Comparison of ENCODE assay signal across 9 mouse cellular contexts in the genomic region with DNA sequence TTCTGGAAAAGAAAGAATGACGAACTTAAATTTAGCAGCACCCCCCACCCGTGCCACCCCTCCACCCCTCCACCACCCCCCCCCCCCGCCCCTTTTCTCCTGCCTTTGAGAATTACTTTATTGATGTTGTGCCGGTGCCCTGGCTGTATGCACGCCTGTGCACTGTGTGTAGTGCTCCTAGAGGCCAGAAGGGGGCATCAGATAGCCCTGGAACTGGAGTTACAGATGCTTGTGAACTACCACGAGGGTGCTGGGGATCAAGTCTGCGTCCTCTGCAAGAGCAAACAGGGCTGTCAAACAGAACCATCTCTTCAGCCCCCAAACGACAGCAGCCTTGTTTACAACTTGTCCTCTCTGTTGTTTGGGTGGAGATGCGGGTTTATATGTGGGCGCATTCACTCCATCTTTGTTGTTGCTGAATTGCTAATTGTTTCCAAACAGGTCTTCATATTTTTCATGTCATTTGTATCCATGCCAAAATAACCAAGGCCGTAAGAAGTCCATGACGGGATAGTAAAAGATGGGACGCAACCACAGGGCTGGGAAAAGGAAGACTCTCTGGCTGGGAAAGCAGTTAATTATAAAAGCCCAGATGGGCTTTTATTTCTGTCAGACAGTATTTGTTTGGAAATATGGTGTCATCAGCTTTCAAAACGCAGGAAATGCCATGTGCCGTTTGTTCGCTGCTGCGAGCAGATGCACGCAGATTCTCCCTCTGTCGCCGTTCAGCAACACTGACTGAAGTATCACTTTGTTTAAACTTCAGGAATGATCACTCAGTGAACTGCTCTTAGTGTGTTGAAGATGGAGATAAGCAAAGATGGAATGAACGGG.
DNase-seq lines count a peak whose midpoint lies in the region; ATAC-seq and TF ChIP-seq lines count a peak whose summit lies in the region.
"Had no signal": no experiment of that assay in that cellular context is flagged by ENCODE, and none has a peak within 500 bp of the region (broad histone marks: within the 10 kb centered on the region; RNA-seq: fewer than 3 reads in every experiment).

No protein-coding gene starts in this region.

- H3K27me3 ChIP-seq in forebrain, embryonic 15.5 days = no peaks in the 10 kb centered on the region
- no peaks in the 10 kb centered on the region for H3K27me3 ChIP-seq in forebrain, embryonic 12.5 days
- no peaks in the 10 kb centered on the region for H3K27me3 ChIP-seq in liver, adult 2 months (ENCODE audit: control insufficient read depth, insufficient read depth, low read length)
- no peaks in the 10 kb centered on the region for H3K27me3 ChIP-seq in liver, embryonic 11.5 days (replicated peaks; ENCODE audit: control insufficient read depth, insufficient read depth, low read length)
- H3K27me3 ChIP-seq in embryonic facial prominence, embryonic 15.5 days = no peaks in the 10 kb centered on the region
- H3K27me3 ChIP-seq in midbrain, embryonic 13.5 days = no peaks in the 10 kb centered on the region
- H3K27me3 ChIP-seq: liver, embryonic 15.5 days had no signal

- no peaks in the 10 kb centered on the region for H3K9me3 ChIP-seq in forebrain, embryonic 15.5 days
- no peaks in the 10 kb centered on the region for H3K9me3 ChIP-seq in forebrain, embryonic 12.5 days
- no peaks in the 10 kb centered on the region for H3K9me3 ChIP-seq in liver, embryonic 11.5 days (ENCODE audit: control insufficient read depth, low read length)
- H3K9me3 ChIP-seq in embryonic facial prominence, embryonic 15.5 days (replicated peaks) = no peaks in the 10 kb centered on the region
- no peaks in the 10 kb centered on the region for H3K9me3 ChIP-seq in midbrain, embryonic 13.5 days
- H3K9me3 ChIP-seq: liver, embryonic 15.5 days had no signal

- DNase-seq in liver, adult 2 months (ENCODE audit: extremely low read depth, low read depth, low spot score) = no peak
- DNase-seq in liver, embryonic 11.5 days (ENCODE audit: low spot score) = no peak
- peak; percentile 15 to 60 for DNase-seq in lung, postnatal 4 days
- DNase-seq in gastrocnemius, postnatal 36 days = no peak

- H3K27ac ChIP-seq in forebrain, embryonic 15.5 days (replicated peaks) = no peak overlapping the region
- H3K27ac ChIP-seq in forebrain, embryonic 12.5 days = no peak overlapping the region
- peak overlapping the region; percentile 12; the same call in 1 of the 2 replicates for H3K27ac ChIP-seq in liver, adult 2 months (replicated peaks; ENCODE audit: insufficient read depth, low read depth, low read length)
- H3K27ac ChIP-seq in liver, embryonic 11.5 days (ENCODE audit: low read depth, low read length) = no peak overlapping the region
- H3K27ac ChIP-seq in embryonic facial prominence, embryonic 15.5 days (replicated peaks) = peak overlapping the region; percentile 80
- no peak overlapping the region for H3K27ac ChIP-seq in midbrain, embryonic 13.5 days
- H3K27ac ChIP-seq: liver, embryonic 15.5 days had no signal

- H3K4me1 ChIP-seq in forebrain, embryonic 15.5 days = no peaks in the 10 kb centered on the region
- H3K4me1 ChIP-seq in forebrain, embryonic 12.5 days = no peaks in the 10 kb centered on the region
- no peaks in the 10 kb centered on the region; the same call in 1 of the 2 replicates for H3K4me1 ChIP-seq in liver, adult 2 months (ENCODE audit: control insufficient read depth, insufficient read depth, low read length)
- no peaks in the 10 kb centered on the region for H3K4me1 ChIP-seq in liver, embryonic 11.5 days (replicated peaks; ENCODE audit: control insufficient read depth, insufficient read depth, low read length)
- H3K4me1 ChIP-seq in embryonic facial prominence, embryonic 15.5 days = peaks cover 20% of the 10 kb centered on the region
- H3K4me1 ChIP-seq in midbrain, embryonic 13.5 days (replicated peaks) = no peaks in the 10 kb centered on the region
- H3K4me1 ChIP-seq: liver, embryonic 15.5 days had no signal

- H3K4me2 ChIP-seq in forebrain, embryonic 15.5 days (replicated peaks) = no peak overlapping the region
- H3K4me2 ChIP-seq in forebrain, embryonic 12.5 days = no peak overlapping the region
- no peak overlapping the region for H3K4me2 ChIP-seq in liver, embryonic 11.5 days
- no peak overlapping the region for H3K4me2 ChIP-seq in embryonic facial prominence, embryonic 15.5 days (replicated peaks)
- no peak overlapping the region for H3K4me2 ChIP-seq in midbrain, embryonic 13.5 days (replicated peaks)
- H3K4me2 ChIP-seq: liver, embryonic 15.5 days had no signal

- peak; percentile 48; the same call in 1 of the 2 replicates for ATAC-seq in forebrain, embryonic 15.5 days (replicated peaks)
- no peak for ATAC-seq in forebrain, embryonic 12.5 days (ENCODE audit: low FRiP score)
- no peak for ATAC-seq in liver, embryonic 11.5 days (replicated peaks; ENCODE audit: low FRiP score)
- no peak for ATAC-seq in embryonic facial prominence, embryonic 15.5 days (ENCODE audit: insufficient number of reproducible peaks, low FRiP score, low TSS enrichment, low read depth)
- no peak for ATAC-seq in midbrain, embryonic 13.5 days

- WGBS in forebrain, embryonic 15.5 days = 73% methylated on average over 21 of the region's 21 CpGs
- 89% methylated on average over 21 of the region's 21 CpGs for WGBS in forebrain, embryonic 12.5 days
- WGBS in liver, adult 2 months = 85% methylated on average over 21 of the region's 21 CpGs
- WGBS in liver, embryonic 11.5 days = 84% methylated on average over 21 of the region's 21 CpGs
- 53% methylated on average over 21 of the region's 21 CpGs for WGBS in embryonic facial prominence, embryonic 15.5 days
- WGBS in midbrain, embryonic 13.5 days = 93% methylated on average over 21 of the region's 21 CpGs

- H3K4me3 ChIP-seq in forebrain, embryonic 15.5 days = no peak overlapping the region
- no peak overlapping the region for H3K4me3 ChIP-seq in forebrain, embryonic 12.5 days (replicated peaks)
- H3K4me3 ChIP-seq in liver, adult 2 months (ENCODE audit: insufficient read depth, low read depth, low read length) = no peak overlapping the region
- H3K4me3 ChIP-seq in liver, embryonic 11.5 days (ENCODE audit: low read depth, low read length) = no peak overlapping the region
- no peak overlapping the region for H3K4me3 ChIP-seq in embryonic facial prominence, embryonic 15.5 days (replicated peaks)
- no peak overlapping the region for H3K4me3 ChIP-seq in midbrain, embryonic 13.5 days (replicated peaks)
- H3K4me3 ChIP-seq: liver, embryonic 15.5 days had no signal

- no peak overlapping the region for H3K9ac ChIP-seq in forebrain, embryonic 15.5 days (replicated peaks)
- H3K9ac ChIP-seq in forebrain, embryonic 12.5 days = no peak overlapping the region
- no peak overlapping the region for H3K9ac ChIP-seq in liver, adult 2 months (ENCODE audit: low read depth, low read length)
- H3K9ac ChIP-seq in liver, embryonic 11.5 days (ENCODE audit: low read depth, low read length) = no peak overlapping the region
- H3K9ac ChIP-seq in embryonic facial prominence, embryonic 15.5 days = no peak overlapping the region
- no peak overlapping the region for H3K9ac ChIP-seq in midbrain, embryonic 13.5 days (replicated peaks)
- H3K9ac ChIP-seq: liver, embryonic 15.5 days had no signal

- intact Hi-C loops in gastrocnemius, postnatal 36 days (cut with DNase I) = no loop called here

- H3K79me2 ChIP-seq in liver, adult 2 months (ENCODE audit: control insufficient read depth, insufficient read depth, low read length) = no peaks in the 10 kb centered on the region

- no peaks in the 10 kb centered on the region for H3K36me3 ChIP-seq in forebrain, embryonic 15.5 days
- no peaks in the 10 kb centered on the region for H3K36me3 ChIP-seq in forebrain, embryonic 12.5 days (replicated peaks)
- H3K36me3 ChIP-seq in liver, adult 2 months (ENCODE audit: control insufficient read depth, insufficient read depth, low read length) = no peaks in the 10 kb centered on the region
- no peaks in the 10 kb centered on the region for H3K36me3 ChIP-seq in liver, embryonic 11.5 days (ENCODE audit: control insufficient read depth, insufficient read depth, low read length)
- no peaks in the 10 kb centered on the region for H3K36me3 ChIP-seq in embryonic facial prominence, embryonic 15.5 days
- H3K36me3 ChIP-seq in midbrain, embryonic 13.5 days = no peaks in the 10 kb centered on the region
- H3K36me3 ChIP-seq: liver, embryonic 15.5 days had no signal

- TF ChIP-seq POLR2A in liver, adult 2 months (IDR thresholded peaks at IDR 0.05; ENCODE audit: extremely low read depth, insufficient read depth, low read length) = no peak

- TF ChIP-seq CTCF in liver, adult 2 months (IDR thresholded peaks at IDR 0.05; ENCODE audit: low read depth, low read length) = peak; percentile 23; the same call in 1 of the 2 replicates

Comparison
In these comparisons a context has a peak if more than half of its experiments do, and no peak if none do; other contexts are left out.
1. H3K27ac ChIP-seq: peak in liver, adult 2 months (single experiment) and embryonic facial prominence, embryonic 15.5 days (single experiment); none in forebrain, embryonic 15.5 days (single experiment), forebrain, embryonic 12.5 days (single experiment), liver, embryonic 11.5 days (single experiment) and midbrain, embryonic 13.5 days (single experiment).
2. DNase-seq: peak in lung, postnatal 4 days (2 of 2); none in liver, adult 2 months (single experiment), liver, embryonic 11.5 days (single experiment) and gastrocnemius, postnatal 36 days (0 of 2).